Mouse (Mus musculus) retina, adult 2 months (tissue): Measurements from ENCODE around the gene Derl3.
A peak's percentile ranks its signal among the peaks of the same experiment; 100 is the strongest.
"Not testable (repeated sequence)": the region's sequence is repeated elsewhere in the genome, so short reads cannot be mapped to it uniquely, and the experiment has no call there.

ENCODE experiments used
- DNase-seq: peaks from one replicate; pipeline ENCODE4 v3.0.0-alpha.2; 2012; ENCODE audit warnings: low read depth, low spot score

The Derl3 gene

GRCm38 (mm10) chr10:75893089-75893750, at the start of gene Derl3:
Gene Derl3 (plus strand): TSS chr10:75893413.
- DNase-seq: peak; percentile 76

- DNase-seq: not testable (repeated sequence)
Measured at GRCm38 (mm10) chr10:75843898-75844297, 49.3 kb upstream of the Derl3 start.

GRCm38 (mm10) chr10:75844800-75845199, 48.4 kb upstream of the Derl3 start:
- DNase-seq: no peak

GRCm38 (mm10) chr10:75845306-75845930, 47.8 kb upstream of the Derl3 start:
- no peak for DNase-seq

- no peak for DNase-seq
Measured at GRCm38 (mm10) chr10:75848382-75848781, 44.8 kb upstream of the Derl3 start.

- DNase-seq: no peak
Measured at GRCm38 (mm10) chr10:75851076-75851475, 42.1 kb upstream of the Derl3 start.

GRCm38 (mm10) chr10:75851681-75852080, 41.5 kb upstream of the Derl3 start:
- no peak for DNase-seq

GRCm38 (mm10) chr10:75852539-75853125, 40.6 kb upstream of the Derl3 start:
- no peak for DNase-seq

- peak; percentile 68 for DNase-seq
Measured at GRCm38 (mm10) chr10:75853452-75853851, 39.8 kb upstream of the Derl3 start.

- no peak for DNase-seq
Measured at GRCm38 (mm10) chr10:75854096-75854495, 39.1 kb upstream of the Derl3 start.

GRCm38 (mm10) chr10:75854791-75855190, 38.4 kb upstream of the Derl3 start:
- DNase-seq: no peak

- DNase-seq: no peak
Measured at GRCm38 (mm10) chr10:75855416-75855981, 37.7 kb upstream of the Derl3 start.

- DNase-seq: no peak
Measured at GRCm38 (mm10) chr10:75856155-75856907, 36.9 kb upstream of the Derl3 start.

GRCm38 (mm10) chr10:75856976-75857375, 36.2 kb upstream of the Derl3 start:
- no peak for DNase-seq

- DNase-seq: no peak
Measured at GRCm38 (mm10) chr10:75857598-75857997, 35.6 kb upstream of the Derl3 start.

GRCm38 (mm10) chr10:75859107-75859746, 34.0 kb upstream of the Derl3 start:
- no peak for DNase-seq

GRCm38 (mm10) chr10:75859786-75860470, 33.3 kb upstream of the Derl3 start, which contains the start of gene Mif:
Gene Mif (minus strand): TSS chr10:75860240.
- peak; percentile 85 for DNase-seq

GRCm38 (mm10) chr10:75860746-75861145, 32.5 kb upstream of the Derl3 start:
- DNase-seq: no peak

- DNase-seq: no peak
Measured at GRCm38 (mm10) chr10:75861587-75861986, 31.6 kb upstream of the Derl3 start.

GRCm38 (mm10) chr10:75872025-75872914, 20.9 kb upstream of the Derl3 start:
- no peak for DNase-seq
